Mouse (Mus musculus): ENCODE measurements around the gene Macrod1.

Macrod1 gene

DNA sequence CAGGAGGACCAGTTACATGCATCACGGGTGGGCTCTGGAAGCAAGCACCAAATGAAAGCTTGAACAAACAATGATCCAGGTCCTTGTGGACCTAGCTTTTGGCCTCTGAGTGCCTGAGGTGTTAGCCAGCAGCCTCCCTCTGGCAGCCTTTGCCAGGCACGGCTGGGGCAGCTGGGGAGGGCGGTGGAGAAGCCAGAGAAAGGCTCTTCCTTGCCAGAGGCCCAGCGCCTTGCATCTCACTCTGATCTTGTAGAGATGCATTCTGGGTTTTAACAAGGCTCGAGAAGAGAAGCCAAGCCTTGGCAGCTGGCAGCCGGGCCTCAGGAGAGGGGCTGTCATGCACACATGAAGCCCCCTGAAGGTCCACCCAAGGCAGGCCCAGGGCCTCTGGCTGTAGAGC is 83.8 kb downstream of the Macrod1 start:
- no peak for DNase-seq (ENCODE audit: low read depth, low spot score)

DNA sequence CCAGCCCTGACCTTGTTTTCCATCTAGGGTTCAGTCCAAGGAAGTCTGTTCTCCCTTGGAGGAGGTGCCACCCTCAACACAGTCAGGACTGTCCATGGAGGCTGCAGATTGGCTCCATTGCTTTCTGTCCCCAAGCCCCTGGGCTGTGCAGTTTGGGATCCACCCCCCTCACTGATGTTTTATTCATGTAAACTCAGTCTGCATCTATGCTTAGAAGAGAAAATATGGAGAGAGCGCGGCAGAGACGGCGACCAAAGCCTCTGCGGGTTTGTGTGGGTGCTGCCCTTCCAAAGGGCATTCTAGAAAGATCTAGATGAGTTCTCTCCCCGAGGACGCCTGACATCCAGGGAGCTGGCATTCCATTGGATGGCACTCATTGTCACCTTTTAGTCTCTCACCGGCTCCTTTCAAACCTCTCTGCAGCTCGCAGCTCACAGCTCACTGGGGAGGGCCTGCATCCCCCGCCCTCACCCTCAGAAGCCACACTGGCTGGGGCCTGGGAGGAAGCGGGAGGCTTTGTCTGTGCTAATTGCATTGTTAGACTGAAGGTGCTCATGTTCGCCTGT is 84.3 kb downstream of the Macrod1 start:
- DNase-seq (ENCODE audit: low read depth, low spot score), result peak; percentile 70

DNA sequence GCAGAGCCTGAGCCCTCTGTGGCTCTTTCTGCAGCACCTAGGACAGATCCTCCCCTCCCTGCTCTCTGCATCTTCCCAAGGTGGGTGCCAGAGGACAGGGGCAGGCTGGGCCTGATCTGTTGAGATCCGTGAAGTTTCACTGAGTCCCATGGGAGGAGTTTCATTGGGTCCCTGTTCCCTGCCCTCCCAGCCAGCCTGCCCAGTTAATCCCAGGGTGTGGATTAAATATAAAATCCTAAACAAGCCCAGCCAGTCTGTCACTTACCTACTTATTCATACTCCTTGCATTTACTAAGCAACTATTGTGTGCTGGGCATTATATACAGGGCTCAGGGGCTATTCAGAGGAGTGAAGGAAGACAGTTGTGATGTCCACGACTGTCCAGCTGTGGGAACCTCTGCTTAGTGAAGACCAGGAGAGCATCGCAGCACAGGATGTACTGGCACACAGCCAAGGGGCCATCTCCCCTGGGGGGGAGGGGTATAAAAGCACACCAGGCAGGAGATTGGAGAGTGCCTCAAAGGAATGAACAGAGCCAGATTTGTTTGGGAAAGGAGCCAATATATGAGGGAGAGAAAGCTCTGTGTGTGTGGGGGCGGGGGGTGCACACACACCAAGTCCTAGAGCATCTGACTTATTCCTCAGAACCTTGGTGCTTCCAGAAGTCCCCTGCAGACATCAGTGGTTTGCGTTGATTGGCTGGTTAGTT is 85.8 kb downstream of the Macrod1 start:
- no peak for DNase-seq (ENCODE audit: low read depth, low spot score)

DNA sequence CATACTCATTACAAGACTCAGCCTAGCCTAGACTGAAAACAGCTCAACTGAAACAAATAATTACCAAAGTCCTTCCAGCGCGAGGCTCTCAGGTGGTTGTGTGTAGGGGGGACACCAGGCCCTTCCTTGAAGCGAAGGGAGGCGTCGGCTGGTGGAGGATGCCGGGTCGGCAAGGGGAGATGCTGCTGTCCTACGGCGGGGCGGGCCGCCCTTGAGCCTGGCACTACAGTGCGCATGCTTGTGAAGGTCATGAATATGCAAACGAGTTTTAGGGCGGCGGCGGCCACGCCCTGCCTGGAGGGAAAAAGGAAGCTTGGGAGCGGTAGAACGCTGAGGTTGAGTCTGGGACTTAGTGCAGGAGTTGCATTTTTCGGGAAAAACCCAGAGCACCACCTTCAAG is 87.2 kb downstream of the Macrod1 start:
- DNase-seq (ENCODE audit: low read depth, low spot score), result peak; percentile 78

DNA sequence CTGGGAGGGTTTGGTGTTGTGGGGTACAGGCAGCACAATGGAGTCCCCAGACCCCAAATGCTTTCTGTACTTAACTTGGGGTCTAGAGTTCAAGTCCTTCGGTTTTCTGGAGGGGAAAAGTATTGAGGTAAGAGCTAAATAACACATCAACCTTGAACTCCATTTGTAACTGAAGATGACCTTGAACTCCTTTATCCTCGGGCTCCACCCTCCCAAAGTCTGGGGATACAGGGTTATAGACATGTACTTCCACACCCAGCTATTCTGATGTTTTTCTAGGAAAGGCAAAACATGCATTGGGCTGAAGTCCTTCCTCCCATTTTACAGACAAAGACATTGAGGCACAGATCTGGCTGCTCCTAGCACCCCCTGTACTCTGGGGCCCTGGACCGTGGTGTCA is 87.8 kb downstream of the Macrod1 start:
- no peak for DNase-seq (ENCODE audit: low read depth, low spot score)

DNA sequence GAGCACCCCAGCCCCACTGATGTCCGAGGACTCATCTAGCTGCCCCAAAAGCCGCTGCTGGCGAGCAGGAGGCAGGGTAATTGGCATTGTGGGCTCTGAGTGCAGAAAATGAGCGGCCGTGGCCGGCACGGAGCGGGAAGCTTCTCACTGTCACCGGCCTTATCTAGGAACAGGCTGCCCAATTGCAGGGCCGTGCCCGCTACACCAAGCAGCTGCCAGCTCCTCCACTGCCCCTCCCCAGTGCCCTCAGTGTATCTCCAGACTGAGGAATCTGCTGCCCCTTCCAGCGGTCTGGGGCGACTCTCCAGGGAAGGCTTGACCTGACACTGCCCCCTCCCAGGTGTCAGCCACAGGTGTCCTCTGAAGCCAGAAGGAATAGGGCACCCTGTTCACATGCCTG is 89.8 kb downstream of the Macrod1 start:
- DNase-seq (ENCODE audit: low read depth, low spot score), result no peak

DNA sequence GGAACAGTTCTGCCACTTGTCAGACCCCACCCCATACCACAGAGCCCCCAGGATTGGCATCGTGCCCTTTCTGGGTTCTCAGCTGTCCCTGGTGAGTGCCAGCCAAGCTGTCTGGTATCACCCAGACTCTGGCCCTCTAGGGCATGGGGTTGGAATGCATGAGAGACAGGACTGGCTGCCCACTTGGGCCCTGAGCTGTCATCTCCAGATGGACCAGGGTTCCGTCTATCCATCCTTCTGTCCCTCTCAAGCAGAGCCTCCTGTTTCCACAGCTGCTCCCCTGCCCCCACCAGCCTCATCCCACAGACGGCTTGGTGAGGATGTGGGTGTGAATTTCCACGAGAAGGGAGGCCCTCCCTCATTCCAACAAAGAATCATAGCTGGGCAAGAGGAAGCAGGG is 91.5 kb downstream of the Macrod1 start:
- peak; percentile 81 for DNase-seq (ENCODE audit: low read depth, low spot score)

DNA sequence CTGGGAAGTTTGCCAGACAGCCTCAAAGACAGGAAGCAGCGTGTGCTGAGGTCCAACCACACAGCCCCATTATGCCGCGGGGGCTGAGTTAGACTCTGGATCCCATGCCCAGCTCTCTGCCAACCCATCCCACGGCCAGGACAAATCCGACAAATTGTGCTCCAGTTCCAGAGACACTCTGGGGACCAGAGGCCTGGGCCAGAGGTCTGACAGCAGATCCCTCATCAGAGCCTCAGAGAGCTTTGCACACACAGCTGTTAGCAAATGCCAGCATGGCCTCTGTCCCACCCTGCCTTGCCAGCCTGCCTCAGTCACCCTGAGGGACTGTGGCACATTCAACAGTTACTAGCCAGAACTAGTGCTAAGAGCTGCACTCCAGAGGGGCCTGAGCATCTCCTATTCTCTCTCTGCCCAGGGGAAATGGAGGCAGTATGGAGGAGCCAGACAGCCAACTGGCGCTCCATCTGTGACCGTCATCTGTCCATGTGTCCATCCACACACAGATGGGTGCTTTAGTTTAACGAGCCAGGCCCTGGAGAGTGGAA is 92.0 kb downstream of the Macrod1 start:
- DNase-seq (ENCODE audit: low read depth, low spot score), result peak; percentile 77

DNA sequence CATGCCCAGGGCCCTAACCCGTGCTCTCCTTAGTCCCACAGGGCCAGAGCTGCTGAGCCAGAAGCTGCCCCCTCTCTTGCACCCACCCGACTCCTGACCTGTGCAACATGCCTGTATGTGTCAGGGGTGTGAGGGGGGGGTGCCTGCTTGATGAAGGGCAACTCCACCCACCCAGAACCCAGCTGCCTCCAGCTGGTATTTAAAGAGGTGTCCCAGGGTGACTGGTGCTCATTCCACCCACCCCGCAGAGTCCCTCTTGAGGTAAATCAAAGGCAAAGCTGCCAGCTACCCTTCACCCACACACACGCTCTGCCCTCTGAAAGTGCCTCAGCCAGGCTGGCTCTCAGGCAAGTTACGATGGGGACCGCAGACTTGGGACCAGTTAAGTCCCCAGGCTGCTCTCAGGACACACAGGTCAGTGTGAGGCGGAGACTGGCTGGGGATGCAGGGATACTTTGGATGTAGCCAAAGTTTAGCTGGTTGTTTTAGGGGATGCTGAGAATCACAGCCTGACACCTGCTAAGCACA is 92.6 kb downstream of the Macrod1 start:
- DNase-seq (ENCODE audit: low read depth, low spot score), result peak; percentile 59

DNA sequence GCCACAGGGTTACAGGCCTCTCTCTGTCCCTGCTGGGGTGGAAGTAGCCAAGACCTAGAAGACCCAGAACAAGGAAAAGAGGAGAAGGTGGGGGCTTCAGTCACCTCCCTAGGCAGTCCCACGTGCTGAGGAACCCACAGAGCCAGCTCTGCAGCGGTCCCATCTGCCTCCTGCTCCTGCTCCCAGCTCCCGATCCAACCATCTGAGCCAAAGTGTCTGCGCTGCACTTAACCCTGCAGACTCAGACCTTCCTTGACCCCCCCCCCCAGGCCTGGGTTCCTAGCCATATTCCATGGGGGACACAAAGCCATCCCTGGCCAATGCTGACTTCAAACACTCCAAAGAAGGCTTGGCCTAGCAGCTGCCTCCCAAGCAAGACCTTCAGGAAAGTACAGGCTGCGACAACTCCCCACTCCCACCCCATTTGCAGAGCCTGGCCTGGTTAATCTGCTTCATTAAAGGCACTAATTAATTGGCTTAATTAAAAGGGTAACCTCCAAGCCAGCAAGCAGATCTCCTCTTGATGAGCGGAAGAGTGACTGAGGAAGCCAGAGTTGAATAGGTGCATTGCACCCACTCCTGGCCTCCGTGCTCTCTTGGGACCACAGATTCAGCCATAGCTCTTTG is 94.8 kb downstream of the Macrod1 start:
- DNase-seq (ENCODE audit: low read depth, low spot score), result no peak

DNA sequence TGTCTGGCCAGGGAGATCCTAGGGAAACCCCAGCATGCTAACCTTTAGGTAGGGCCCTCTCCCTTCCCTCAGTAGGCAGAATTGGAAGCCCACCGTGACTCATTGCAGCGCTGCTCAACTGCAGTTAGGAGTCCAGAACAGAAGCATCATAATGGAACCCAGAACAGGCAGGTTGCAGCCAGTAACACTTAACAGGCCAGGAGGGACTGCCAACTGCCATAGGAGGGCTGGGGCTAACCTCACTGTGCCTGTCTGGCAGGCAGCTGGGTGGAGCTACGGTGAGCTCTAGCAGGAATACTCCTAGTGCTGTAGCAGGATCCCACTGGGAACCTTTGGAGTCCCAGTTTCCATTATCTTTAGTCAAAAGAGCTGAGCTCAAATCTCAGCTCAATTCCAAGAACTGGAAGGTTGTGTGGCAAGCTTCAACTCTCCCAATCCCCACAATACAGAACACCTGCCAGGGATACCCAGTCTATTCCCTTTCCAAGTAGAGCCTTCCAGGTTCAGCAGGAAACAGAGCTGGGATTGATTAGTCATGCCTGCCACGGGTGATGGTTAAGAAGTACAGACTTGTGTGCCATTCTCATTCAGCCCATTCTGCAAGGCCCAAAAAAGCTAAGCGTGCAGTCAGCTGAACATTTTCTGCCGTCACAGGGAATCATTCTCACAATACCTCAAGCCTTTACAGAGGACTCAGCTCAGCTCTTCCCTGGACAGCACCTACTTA is 95.5 kb downstream of the Macrod1 start:
- no peak for DNase-seq (ENCODE audit: low read depth, low spot score)

DNA sequence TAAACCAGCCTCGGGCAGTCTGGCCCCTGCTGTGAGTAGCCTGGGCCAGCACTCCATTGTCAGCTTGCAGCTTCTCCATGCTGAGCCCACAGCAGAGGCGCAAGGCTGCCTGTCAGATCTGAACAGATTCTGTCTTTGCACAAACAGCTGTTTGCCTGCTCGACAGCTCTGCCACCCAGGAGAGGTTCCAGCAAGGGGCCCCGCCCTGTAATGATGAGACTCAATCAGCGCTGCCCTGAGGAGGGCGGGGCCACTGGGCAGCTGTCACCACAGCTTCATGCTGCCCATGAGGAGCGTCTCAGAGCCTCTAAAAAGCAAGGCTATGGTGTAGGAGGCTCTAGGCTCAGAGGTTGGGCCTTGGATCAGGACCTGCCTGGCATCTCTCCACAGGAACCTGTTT is 96.6 kb downstream of the Macrod1 start:
- peak; percentile 81 for DNase-seq (ENCODE audit: low read depth, low spot score)

DNA sequence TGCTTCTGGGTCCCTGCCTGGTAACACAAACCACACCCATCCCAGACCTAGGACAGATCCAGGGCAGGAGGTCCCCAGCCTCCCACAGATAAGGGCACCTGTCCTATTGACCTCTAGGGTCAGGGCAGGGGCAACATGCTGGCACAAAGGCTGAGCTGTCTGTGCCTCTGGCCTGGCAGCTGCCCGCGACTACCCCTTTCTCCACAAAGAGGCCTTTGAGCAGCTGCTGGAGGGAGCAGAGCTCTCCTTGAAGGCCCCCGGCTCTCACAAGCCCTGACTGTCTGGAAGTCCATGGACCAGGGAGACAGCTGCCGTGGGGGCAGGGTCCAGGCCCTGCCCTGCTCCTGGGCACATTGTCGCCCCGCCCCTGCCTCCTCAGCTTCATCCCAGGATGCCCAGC is 98.6 kb downstream of the Macrod1 start:
- DNase-seq (ENCODE audit: low read depth, low spot score), result peak; percentile 86

DNA sequence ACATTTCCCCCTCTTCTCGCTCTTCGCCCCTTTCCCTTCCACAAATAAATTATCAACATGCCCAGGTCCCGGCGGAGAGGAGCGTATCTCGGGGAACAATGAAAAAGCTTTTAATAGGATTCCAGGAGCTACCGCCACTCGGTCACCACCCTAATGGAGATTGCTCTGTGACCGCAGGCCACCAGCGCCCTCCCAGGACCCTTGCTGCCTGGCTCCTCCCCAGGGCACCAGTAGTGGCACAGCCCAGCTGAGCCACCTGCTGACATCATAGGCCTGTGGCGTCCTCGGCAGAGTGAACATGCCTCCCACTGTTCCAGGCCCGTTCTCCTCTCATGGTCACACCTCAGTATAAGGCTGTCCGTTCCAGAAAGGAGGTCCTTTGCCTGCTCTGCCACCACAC is 101.1 kb downstream of the Macrod1 start:
- DNase-seq (ENCODE audit: low read depth, low spot score), result no peak

DNA sequence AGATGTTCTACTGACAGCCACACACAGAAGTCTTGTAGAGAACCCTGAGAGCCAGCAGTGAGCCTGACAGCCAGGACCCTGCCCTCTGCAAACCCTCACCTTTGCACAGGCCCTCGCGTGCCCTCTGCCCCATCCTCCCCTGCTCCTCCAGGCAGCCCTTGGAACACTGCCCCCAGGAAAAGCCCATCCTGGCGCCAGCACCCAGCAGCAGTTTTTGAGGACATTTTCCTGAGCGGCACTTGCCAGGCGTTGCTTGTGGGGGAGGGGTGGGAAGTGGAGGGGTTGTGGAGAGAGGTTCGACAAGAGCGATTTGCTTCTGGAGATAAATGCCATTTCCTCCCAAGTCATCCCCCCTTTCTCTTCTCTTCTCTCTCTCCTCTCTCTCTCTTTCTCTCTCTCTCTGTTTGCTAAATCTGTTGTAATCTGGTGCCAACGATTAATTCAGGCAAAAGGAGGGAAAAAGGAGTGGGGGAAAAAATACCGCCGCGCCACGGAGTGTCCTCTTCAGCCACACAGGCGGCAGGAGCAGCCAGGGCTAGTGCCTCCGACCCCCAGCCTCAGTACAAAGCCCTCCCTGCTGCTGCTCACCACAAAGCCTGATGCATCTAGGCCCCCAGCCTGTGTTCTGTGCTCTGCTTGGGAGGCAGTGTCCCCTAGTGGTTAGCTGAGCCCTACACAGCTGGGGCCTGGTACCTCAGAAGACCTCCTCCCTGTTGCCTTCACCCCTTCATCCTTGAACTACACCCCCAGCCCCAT is 103.7 kb downstream of the Macrod1 start:
- peak; percentile 75 for DNase-seq (ENCODE audit: low read depth, low spot score)

DNA sequence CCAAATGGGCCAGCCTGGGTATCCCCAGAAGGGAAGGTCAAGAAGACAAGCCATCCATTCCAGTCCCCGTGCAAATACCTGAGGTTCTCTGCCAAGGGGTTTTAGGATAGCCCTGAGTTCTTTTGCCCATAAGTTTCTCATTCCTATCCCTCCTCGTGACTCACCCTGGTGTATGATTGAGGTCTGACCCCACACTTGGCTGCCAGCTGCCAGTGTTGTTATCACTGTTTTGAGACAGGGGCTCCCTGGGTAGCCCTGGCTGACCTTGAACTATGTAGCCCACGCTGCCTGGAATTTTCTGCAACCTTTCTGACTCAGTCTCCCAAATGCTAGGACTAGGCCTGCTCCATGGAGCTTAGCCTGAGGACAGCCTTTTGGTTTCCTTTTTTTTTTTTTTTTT is 104.5 kb downstream of the Macrod1 start:
- no peak for DNase-seq (ENCODE audit: low read depth, low spot score)

DNA sequence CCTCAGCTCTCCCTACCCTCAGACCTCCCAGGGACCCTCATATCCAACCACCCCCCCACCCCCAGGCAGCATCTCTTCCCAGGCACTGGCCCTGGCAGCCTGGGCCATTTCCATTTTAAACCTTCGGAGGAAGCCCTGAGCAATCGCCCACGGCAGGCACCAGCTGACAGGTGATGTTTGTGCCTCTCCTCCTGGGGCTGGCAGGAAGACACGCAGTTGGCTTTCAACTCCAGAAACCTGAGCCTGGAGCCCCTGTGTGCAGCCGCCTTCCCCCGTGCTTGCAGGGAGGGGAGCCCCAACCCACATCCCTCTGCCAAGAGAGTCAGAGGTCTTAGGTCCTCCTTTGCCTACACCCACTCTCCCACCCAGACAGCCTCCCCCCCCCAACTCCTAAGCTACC is 107.6 kb downstream of the Macrod1 start:
- peak; percentile 88 for DNase-seq (ENCODE audit: low read depth, low spot score)

DNA sequence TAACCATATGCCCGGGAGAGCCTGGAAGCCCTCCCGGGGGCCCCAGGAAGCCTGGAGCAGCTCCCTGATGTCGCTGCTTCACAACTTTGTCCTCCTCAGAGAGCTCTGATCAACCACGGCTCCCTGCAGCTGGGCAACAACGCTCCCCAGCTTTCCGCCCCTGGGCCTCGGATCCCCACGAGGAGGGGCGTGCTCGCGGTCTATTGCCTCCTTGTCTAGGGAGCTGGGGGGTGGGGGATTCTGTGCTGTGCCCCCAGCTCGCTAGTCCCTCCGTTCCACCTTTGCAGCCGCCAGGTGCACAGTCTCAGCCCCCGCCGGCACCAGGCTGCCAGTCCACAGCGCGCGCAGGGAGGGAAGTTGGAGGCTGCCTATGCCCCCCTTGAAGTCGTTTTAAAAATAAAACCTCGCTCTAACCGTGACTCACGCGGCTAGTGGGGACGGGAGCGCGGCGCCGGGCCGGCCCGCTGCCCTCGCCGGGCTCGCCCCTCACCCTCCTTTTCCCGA is 108.3 kb downstream of the Macrod1 start:
- DNase-seq (ENCODE audit: low read depth, low spot score), result peak; percentile 74

DNA sequence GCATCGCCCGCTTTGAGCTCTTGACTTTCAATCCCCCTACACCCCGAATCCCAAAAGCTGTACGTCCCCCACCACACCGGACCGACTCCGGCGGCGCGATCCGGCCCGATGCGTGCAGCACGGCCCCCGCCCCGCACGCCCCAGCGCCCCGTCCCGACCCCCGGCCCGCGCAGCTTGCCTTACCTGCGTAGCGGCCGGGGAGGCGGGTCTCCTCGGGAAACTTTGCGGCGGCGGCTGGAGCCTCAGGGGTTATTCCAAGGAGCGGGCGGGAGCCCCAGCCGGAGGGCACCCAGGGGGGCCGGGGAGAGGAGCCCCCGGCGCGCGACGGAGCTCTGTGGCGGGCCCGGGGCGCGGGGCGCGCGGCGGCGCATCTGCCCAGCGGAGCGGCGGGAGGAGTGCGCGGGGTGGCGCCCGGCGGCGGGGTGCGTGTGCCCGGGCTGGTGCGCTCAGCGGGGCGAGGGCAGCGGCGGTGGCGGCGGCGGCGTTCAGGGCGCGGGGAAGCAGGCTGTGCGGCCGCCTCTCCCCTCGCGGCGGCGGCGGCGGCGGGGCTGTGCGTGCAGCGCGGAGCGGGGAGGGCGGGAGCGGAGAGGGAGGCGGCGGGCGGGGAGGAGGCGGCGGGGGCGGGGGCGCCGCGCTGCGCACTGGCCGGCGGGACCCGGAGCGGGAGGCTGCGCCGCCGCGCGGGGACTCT is 109.0 kb downstream of the Macrod1 start:
- peak; percentile 67 for DNase-seq (ENCODE audit: low read depth, low spot score)

DNA sequence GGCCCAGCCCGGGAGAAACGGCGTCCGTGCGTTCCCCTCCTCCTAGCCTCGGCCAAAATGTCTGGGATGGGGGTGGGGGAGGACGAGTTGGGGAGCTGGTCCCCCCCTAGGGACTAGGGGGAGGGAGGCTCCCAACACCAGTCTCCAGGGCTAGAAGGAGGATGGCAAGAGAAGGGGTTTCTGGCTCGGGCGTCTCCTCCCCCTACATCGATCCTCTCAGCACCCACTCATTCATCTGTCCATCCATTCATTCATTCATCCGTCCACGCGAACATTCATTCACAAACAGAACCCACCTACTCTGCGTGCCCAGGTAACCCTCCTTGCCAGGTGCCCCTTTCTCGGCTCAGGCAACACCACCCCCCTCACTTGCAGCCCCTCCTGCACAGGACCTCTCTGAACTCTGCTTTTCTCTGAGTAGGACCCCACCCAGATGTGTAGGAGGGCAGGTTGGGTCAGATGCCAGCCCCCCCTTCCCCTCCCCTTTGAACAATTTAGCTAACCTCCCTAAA is 109.6 kb downstream of the Macrod1 start:
- DNase-seq (ENCODE audit: low read depth, low spot score), result no peak
